Mouse (Mus musculus) testis, adult 2 months (tissue): ENCODE measurements around the gene Shank2.

ENCODE experiments used
- CTCF ChIP-seq: fragments of 200-500 bp; IDR thresholded peaks from 2 replicates; pipeline ENCODE4 v1.5.1; 2012; ENCODE audit warnings: low read depth, mild to moderate bottlenecking, inconsistent platforms, low read length, moderate library complexity; ENCODE audit not compliant: control insufficient read depth, insufficient read depth, insufficient replicate concordance
- POLR2A ChIP-seq: fragments of 200-500 bp; IDR thresholded peaks from 2 replicates; pipeline ENCODE4 v1.6.1; 2012; ENCODE audit warnings: low read depth, mild to moderate bottlenecking, inconsistent platforms, low read length, moderate library complexity; ENCODE audit not compliant: control insufficient read depth

DNA sequence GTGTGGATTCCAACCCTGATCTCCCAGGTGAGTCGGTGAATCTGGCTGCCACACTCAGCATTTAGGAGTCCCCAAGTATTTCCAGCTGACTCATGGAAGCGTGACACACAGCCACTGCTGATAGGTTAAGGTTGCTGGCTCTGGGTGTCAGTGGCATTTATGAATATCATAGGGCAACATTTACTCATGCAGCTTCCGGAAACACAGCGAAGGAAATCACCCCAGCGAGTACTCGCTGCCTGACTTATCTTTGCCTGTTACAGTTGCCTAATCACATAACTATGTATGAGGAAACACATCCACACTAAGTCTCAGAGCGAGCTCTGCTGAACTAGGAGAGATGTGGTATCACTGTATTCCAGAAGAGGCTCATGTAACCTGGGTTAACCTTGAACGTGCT, 231.8 kb downstream of the Shank2 start:
- no peak for TF ChIP-seq CTCF
- TF ChIP-seq POLR2A, result no peak
